Mouse (Mus musculus) liver, embryonic 14.5 days (tissue): ENCODE measurements around the gene Pirt.

Source experiments
- CTCF ChIP-seq: IDR thresholded peaks from 2 replicates; pipeline ENCODE4 v1.5.1; 2016; ENCODE audit warnings: antibody characterized with exemption, low read depth, control low read depth
- EP300 ChIP-seq: IDR thresholded peaks from 2 replicates; pipeline ENCODE4 v1.6.1; 2016; ENCODE audit warnings: antibody characterized with exemption, low read depth

- TF ChIP-seq CTCF (no peak), EP300 (no peak)
Measured at GRCm38 (mm10) chr11:66920012-66920411, 8.2 kb downstream of the Pirt start.
